Mouse (Mus musculus) Muller cell, postnatal 12 days (primary cell): ENCODE results near the gene 3110082J24Rik.
A peak's percentile ranks its signal among the peaks of the same experiment; 100 is the strongest.

ENCODE experiments used
- DNase-seq: peaks from one replicate; pipeline ENCODE4 v3.0.0-alpha.2; 2015; ENCODE audit errors: inconsistent ontology term

The 3110082J24Rik gene

DNA sequence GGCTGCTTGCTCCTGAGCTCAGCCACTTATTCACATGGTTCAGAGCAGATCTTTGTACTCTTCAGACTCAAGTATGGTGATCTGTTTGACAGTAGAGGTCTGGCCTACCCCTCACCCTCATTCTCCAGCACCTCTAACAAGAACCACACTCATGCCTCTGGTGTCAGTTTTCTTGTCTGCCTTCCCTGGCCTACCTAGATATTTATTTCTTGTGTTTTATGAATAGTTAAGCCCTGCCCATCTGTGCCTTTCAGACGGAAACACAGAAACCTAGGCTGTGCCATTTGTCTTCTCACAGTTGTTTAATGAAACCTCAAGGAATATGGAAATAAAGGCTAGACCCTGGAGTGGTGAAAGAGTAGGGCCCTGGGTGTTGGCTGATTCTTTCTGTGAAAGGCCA is 12.1 kb upstream of the 3110082J24Rik start:
- DNase-seq: no peak

DNA sequence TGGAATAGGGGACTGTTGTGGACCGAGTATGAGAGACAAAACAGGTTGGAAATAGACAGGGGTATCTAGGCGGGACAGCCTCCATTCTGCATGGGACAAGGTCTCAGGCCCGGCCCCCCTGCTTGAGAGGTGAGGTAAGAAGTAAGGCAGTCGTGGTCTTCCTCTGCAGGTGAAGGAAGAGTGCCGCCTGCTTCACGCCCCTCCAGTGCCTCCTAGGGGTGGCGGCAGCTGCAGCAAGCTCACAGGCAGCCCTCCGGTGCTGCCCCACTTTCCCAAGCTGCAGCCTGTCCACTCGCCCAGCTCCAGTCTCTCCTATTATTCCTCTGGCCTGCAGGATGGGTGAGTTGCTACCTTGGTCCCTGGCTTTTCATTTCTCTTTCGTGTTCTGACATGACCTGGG is 9.8 kb upstream of the 3110082J24Rik start:
- no peak for DNase-seq

DNA sequence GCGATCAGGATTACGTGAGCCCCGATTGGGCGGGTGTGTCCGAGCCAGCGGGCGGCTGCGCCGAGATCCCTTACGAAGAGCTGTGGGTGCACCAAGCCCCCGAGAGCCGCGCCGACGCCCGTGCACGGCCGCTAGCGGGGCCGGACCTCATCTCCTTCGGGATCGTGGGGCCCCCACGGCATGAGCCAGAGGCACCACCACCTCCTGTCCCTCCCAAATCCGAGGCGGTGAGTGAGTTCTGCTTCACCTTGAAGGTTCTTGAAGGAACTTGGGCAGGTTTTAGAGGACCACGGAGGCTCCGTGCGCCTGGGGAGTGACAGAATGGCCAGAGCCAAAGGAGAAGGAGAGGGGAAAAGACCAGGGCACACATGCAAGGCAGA is 8.9 kb upstream of the 3110082J24Rik start:
- DNase-seq: no peak

- peak; percentile 78 for DNase-seq
Measured at GRCm38 (mm10) chr5:30113881-30114760, 8.2 kb upstream of the 3110082J24Rik start.

DNA sequence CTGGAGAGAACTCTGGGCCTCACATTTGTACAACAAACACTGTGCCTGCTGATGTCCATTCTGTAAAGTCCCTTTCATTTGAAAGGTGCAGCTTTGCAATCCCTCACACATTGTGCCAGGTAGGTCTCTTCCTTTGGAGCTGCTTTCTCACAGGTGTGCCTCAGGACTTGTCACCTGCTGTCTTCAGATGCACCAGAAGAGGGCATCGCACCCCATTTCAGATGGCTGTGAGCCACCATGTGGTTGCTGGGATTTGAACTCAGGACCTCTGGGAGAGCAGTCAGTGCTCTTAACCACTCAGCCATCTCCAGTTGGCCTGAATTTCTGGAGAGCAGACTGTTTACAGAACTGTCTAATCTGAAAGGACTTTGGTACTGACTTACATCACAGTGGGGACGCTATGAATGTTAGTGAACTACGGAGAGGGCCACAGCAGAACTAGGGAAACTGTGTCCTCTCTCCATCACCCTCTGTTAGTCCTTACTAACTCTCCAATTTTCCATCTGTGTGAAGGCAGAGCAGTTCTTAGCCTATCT is 6.7 kb upstream of the 3110082J24Rik start:
- DNase-seq: no peak

DNA sequence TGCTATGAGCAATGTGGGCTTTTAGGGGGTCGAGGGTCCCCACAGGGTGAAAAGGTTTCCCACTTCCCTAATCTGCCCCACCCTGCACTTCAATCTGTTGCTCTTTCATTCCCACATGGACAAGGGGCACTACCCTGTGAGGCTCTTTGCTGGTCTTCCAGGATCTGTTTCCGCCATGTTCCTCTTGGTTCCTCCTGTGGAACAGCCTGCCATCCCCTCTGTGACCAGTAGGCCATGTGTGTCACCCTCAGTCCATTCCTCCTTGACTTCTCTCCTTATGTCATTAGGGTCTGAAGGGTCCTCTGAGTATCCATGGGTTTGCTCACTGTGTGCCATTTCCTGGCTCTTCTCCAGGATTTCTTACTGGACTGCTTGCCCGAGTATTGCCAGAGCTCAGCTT is 5.9 kb upstream of the 3110082J24Rik start:
- DNase-seq: no peak

DNA sequence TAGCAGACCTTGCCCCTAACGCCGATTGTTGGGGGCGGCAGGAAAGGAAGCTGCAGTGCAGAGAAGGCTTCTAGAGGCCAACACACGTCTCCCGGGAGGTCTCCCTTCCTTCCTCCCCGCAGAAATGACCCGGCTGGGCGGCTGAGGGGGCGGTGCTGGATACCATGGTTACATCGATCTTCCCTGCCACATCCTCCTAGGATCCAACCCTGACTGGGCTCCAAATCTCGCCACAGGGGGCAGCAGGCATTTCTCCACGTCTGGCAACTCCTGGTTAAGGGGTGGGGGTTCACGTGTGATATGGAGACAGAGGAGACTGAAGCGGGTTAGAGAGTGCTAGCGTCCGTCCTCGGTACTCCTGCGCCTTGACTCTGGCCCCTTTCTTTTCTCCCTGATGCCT is 5.2 kb upstream of the 3110082J24Rik start:
- peak; percentile 40 for DNase-seq

DNA sequence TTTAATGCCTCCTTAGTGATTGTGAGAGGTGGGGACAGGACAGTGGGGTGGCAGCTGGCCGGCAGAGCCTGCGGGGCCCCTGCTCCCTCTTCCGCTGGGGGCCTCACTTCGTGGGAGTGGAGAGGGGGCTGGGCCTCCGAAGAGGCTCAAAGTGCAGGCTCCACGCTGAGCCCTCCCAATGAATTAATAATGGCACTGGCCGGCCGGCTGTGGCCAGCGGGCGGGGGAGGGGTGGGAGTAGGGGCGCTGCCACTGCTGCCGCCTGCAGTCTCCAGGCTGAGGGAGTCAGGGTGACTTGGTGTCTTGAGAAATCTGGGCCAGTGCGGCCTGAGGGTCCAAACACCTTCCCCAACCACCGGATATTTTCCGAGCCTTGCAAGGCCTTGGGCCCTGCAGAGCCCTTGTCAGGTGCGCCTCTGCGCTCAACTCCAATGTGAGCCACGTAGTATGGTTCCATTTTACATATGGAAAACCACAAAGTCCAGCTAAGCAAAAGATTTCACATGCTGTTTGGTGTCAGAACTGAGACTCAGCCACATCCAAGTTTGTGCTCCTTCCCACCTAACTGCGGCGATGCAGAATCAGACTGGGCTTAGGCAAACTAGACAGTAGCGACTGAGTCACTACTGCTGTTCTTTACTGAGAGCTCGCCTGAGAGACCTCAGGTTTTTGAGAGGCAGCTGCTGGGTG is 4.6 kb upstream of the 3110082J24Rik start:
- DNase-seq: no peak

GRCm38 (mm10) chr5:30109899-30110298 is 4.0 kb upstream of the 3110082J24Rik start:
- DNase-seq: no peak

- DNase-seq: no peak
Measured at GRCm38 (mm10) chr5:30108233-30108632, 2.3 kb upstream of the 3110082J24Rik start.

DNA sequence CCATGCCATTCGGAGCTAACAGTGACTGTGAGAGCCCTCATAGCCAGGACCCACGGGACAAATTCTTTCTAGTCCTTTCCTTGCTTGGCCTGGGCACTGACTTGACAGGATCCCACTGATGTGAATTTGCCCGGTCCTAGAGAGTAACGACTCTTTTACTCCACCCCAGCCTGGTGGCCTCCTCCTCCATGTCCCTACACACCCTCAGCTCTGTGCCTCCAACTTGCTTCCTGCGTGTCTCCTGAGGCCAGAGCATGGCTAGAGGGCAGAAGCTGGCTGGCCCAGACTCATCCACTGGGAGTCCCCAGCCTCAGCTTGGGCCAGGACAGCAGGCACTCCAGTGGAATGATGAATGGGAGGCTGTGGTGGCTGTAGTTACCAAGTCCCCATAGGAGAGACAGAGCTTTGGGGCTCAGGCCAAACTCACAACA is 1.7 kb upstream of the 3110082J24Rik start:
- no peak for DNase-seq

DNA sequence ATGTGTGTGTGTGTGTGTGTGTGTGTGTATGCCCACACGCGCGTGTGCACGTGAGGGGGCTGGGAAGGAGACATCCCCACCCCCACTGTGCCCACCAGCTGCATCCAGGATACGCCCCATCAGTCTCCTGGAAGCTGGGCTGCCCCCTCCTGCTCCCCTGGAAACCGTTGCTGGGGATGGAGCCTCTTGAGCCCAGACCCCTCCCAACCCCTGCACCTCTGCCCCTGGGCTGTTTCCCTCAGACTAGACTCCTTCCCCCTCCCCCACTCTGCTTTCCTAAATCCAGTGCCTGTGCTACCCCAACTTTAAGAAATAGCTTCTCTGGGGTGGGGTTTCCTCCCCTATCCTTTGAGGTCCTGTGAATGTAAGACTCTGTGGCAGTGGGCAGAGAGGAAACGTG is 1.3 kb upstream of the 3110082J24Rik start:
- DNase-seq: no peak

- DNase-seq: no peak
Measured at GRCm38 (mm10) chr5:30106756-30107155, 870 bp upstream of the 3110082J24Rik start.

DNA sequence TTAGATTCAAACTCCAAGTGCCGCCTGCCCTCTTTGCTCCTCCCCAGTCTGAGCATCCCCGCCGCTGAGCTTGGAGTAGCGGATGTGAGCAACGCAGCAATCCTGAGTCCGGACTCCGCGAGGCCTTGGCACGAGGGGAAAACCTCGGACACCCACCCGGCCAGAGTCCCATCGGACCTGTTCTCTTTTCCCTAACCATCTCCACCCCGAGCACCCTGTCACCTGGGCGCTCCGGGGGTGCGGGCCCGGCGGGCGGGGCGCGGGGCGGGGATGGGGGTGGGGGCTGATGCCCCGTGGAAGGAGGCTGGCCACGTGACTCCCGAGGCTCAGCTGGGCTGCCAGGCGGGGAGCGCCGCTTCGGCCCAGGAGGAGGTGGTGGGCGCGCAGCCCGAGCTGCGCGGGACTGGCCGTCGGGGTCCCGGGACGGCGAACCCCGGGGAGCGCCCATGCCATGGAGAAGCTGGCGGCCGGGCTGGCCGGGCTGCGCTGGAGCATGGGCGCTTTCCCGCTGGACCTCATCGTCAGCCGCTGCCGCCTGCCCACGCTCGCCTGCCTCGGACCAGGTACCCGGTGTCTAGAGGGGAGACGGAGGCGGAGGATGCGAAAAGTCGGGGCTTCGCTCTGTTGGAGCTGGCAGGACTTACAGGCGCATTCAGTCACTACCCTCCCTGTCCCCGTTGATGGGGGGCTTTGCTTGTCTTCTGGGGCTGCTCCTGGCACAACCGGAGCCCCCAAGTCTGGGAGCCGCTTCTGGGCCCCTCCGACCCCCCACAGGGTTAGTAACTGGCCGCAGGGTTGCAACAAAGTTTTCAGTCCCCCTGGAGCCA is 832 bp downstream of the 3110082J24Rik start, which contains the start of gene Garem2:
Gene Garem2, plus strand, starts transcription at position 321 of the 827 bp plus-strand sequence.
- peak; percentile 50 for DNase-seq

- DNase-seq: peak; percentile 62
Measured at GRCm38 (mm10) chr5:30104339-30104738, 1.5 kb downstream of the 3110082J24Rik start.

- DNase-seq: no peak
Measured at GRCm38 (mm10) chr5:30103340-30103739, 2.5 kb downstream of the 3110082J24Rik start.

GRCm38 (mm10) chr5:30098260-30098659 is 7.6 kb downstream of the 3110082J24Rik start:
- DNase-seq: no peak

GRCm38 (mm10) chr5:30095731-30096130 is 10.2 kb downstream of the 3110082J24Rik start:
- DNase-seq: no peak

- DNase-seq: no peak
Measured at GRCm38 (mm10) chr5:30094399-30094798, 11.5 kb downstream of the 3110082J24Rik start.

- DNase-seq: no peak
Measured at GRCm38 (mm10) chr5:30092701-30093100, 13.2 kb downstream of the 3110082J24Rik start.
